Mouse (Mus musculus) left cerebral cortex, postnatal 36 days (tissue): ENCODE measurements around the gene Pxn. TPM values are rescaled to one million over a fixed set of nuclear protein-coding genes. Genes with fewer than 3 reads are reported as not detected.
"Not testable (repeated sequence)": the region's sequence is repeated elsewhere in the genome, so short reads cannot be mapped to it uniquely, and the experiment has no call there.

Experiments used
- DNase-seq, 2 experiments: peaks; one replicate each; pipeline ENCODE4 v3.0.0; 2021 to 2022; ENCODE audit warnings: low spot score in 2 of 2, mixed read lengths in 1 of 2
- intact Hi-C: fragments of 180-260 bp; cut with DNase I; formaldehyde crosslinking; loops from one replicate; pipeline ENCODE4 v1.15.1; 2025
- total RNA-seq, 2 experiments: library from RNA; stranded (reverse); gene quantifications; 2 replicates each; pipeline ENCODE4 v1.2.3; 2021

Pxn gene
- total RNA-seq, 2 experiments from 2014 or later: 15.1 to 24.7 TPM

GRCm38 (mm10) chr5:115507267-115507980, 948 bp downstream of the Pxn start:
- intact Hi-C loops: loop anchor here (5.0 kb wide), 1 partner anchor 50 kb away; the partner anchor contains the start of gene Rplp0
- DNase-seq: no peak

- DNase-seq: no peak
- intact Hi-C loops: loop anchor here (5.0 kb wide), 1 partner anchor 49 kb away; the partner anchor contains the start of gene Rplp0
Observed at GRCm38 (mm10) chr5:115507981-115508858, 1.7 kb downstream of the Pxn start.

GRCm38 (mm10) chr5:115508859-115509147, 2.3 kb downstream of the Pxn start:
- no peak for DNase-seq
- intact Hi-C loops: loop anchor here (5.0 kb wide), 1 partner anchor 48 kb away; the partner anchor contains the start of gene Rplp0

GRCm38 (mm10) chr5:115509321-115509761, 2.9 kb downstream of the Pxn start:
- intact Hi-C loops: loop anchor here (5.0 kb wide), 1 partner anchor 48 kb away; the partner anchor contains the start of gene Rplp0
- no peak for DNase-seq

GRCm38 (mm10) chr5:115509790-115510689, 3.6 kb downstream of the Pxn start:
- intact Hi-C loops: loop anchor here (5.0 kb wide), 1 partner anchor 47 kb away; the partner anchor contains the start of gene Rplp0

GRCm38 (mm10) chr5:115512375-115512774, 5.9 kb downstream of the Pxn start:
- no peak for DNase-seq
- intact Hi-C loops: no loop called here

More at GRCm38 (mm10) chr5:115509790-115510689, 3.6 kb downstream of the Pxn start:
- DNase-seq: no peak

- no peak for DNase-seq
- intact Hi-C loops: no loop called here
Observed at GRCm38 (mm10) chr5:115513246-115513645, 6.8 kb downstream of the Pxn start.

GRCm38 (mm10) chr5:115513721-115514120, 7.2 kb downstream of the Pxn start:
- intact Hi-C loops: no loop called here
- no peak for DNase-seq

- intact Hi-C loops: no loop called here
- DNase-seq: no peak
Observed at GRCm38 (mm10) chr5:115514346-115514745, 7.9 kb downstream of the Pxn start.

- DNase-seq: peak in 1 of 2 experiments; percentile 17
Observed at GRCm38 (mm10) chr5:115514896-115515587, 8.6 kb downstream of the Pxn start.

GRCm38 (mm10) chr5:115516081-115516907, 9.8 kb downstream of the Pxn start:
- intact Hi-C loops: no loop called here
- no peak for DNase-seq

More at GRCm38 (mm10) chr5:115514896-115515587, 8.6 kb downstream of the Pxn start:
- intact Hi-C loops: no loop called here

GRCm38 (mm10) chr5:115516908-115517307, 10.4 kb downstream of the Pxn start:
- intact Hi-C loops: no loop called here
- no peak for DNase-seq

- intact Hi-C loops: no loop called here
- DNase-seq: no peak
Observed at GRCm38 (mm10) chr5:115517501-115517900, 11.0 kb downstream of the Pxn start.

GRCm38 (mm10) chr5:115518214-115518613, 11.7 kb downstream of the Pxn start:
- intact Hi-C loops, DNase-seq: not testable (repeated sequence)

- no peak for DNase-seq
- intact Hi-C loops: no loop called here
Observed at GRCm38 (mm10) chr5:115520325-115520869, 13.9 kb downstream of the Pxn start.

GRCm38 (mm10) chr5:115521553-115522461, 15.3 kb downstream of the Pxn start:
- no peak for DNase-seq
- intact Hi-C loops: no loop called here

- intact Hi-C loops: no loop called here
- no peak for DNase-seq
Observed at GRCm38 (mm10) chr5:115522531-115522930, 16.1 kb downstream of the Pxn start.
